Mouse (Mus musculus): ENCODE measurements around the gene Tex33. TPM values are rescaled to one million over a fixed set of nuclear protein-coding genes. Genes with fewer than 3 reads are reported as not detected.

The Tex33 gene
- polyA plus RNA-seq, 1 experiment from 2014 or later: not detected

DNA sequence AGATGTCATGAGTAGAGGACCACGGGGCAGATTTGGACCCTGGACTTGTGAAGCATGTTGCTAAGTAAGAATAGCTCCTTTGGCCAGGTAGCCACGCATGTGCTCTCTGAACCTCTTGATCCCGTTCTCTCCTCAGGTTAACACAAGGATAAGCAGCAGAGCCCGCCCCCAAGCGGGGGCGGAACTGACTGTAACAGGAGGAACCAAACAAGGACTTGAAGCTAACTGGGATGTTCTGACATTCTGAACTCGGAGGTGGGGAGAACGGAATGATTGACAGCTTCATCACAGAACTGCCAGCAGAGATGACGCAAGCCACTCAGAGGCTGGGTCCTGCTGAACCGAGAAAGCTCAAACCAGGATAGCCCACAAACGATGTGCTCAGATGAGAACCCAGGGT, 28.8 kb upstream of the Tex33 start:
- no peak for DNase-seq (ENCODE audit: low spot score)
- peaks cover 38% of the 10 kb centered on the region for H3K27me3 ChIP-seq (replicated peaks; ENCODE audit: control insufficient read depth, insufficient read depth, low read length)
- 12% methylated on average over 11 of the region's 11 CpGs for WGBS
- no peak overlapping the region for H3K27ac ChIP-seq (ENCODE audit: low read depth)
- no peak overlapping the region for H3K4me2 ChIP-seq (ENCODE audit: low read length)
- H3K4me3 ChIP-seq (ENCODE audit: low read depth, low read length): no peak overlapping the region
- no peak overlapping the region for H3K9ac ChIP-seq (ENCODE audit: low read length)
- no peak for ATAC-seq (replicated peaks; ENCODE audit: low FRiP score, low TSS enrichment, low read depth)
- no peaks in the 10 kb centered on the region for H3K9me3 ChIP-seq (ENCODE audit: control insufficient read depth, low read length)
- peaks cover 5% of the 10 kb centered on the region for H3K4me1 ChIP-seq (replicated peaks; ENCODE audit: control insufficient read depth, insufficient read depth, low read length)
- no peaks in the 10 kb centered on the region for H3K36me3 ChIP-seq (ENCODE audit: control insufficient read depth, insufficient read depth, low read length)

GRCm38 (mm10) chr15:78422046-78422956, 26.6 kb upstream of the Tex33 start:
- DNase-seq (ENCODE audit: low spot score) (peak; percentile 90), ATAC-seq (replicated peaks; ENCODE audit: low FRiP score, low TSS enrichment, low read depth) (no peak)
- H3K27ac ChIP-seq (ENCODE audit: low read depth): no peak overlapping the region
- H3K4me3 ChIP-seq (ENCODE audit: low read depth, low read length): no peak overlapping the region
- no peaks in the 10 kb centered on the region for H3K4me1 ChIP-seq (replicated peaks; ENCODE audit: control insufficient read depth, insufficient read depth, low read length)
- WGBS: 16% methylated on average over 16 of the region's 16 CpGs
- H3K27me3 ChIP-seq (replicated peaks; ENCODE audit: control insufficient read depth, insufficient read depth, low read length): peaks cover 38% of the 10 kb centered on the region
- H3K9me3 ChIP-seq (ENCODE audit: control insufficient read depth, low read length): no peaks in the 10 kb centered on the region
- no peak overlapping the region for H3K9ac ChIP-seq (ENCODE audit: low read length)
- H3K36me3 ChIP-seq (ENCODE audit: control insufficient read depth, insufficient read depth, low read length): no peaks in the 10 kb centered on the region
- no peak overlapping the region for H3K4me2 ChIP-seq (ENCODE audit: low read length)

DNA sequence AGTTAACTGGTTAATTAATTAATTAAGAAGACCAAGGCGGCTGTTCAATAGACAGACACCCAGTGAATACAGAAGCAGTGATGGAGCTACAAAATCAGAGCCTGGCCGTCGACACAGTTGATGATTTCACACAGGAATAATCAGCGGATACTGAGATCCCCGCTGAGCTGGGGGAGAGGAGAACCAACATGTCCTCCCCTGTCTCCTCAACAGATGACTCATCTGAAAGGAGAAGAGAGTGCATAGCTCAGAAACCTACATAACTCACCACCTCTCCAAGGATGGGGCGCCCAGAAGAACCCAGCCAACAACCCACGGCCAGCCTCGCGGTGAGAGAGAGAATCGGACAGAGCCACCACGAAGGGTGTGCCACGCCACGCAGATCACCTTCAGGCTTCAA, 24.7 kb upstream of the Tex33 start:
- H3K36me3 ChIP-seq (ENCODE audit: control insufficient read depth, insufficient read depth, low read length): no peaks in the 10 kb centered on the region
- peaks cover 35% of the 10 kb centered on the region for H3K27me3 ChIP-seq (replicated peaks; ENCODE audit: control insufficient read depth, insufficient read depth, low read length)
- ATAC-seq (replicated peaks; ENCODE audit: low FRiP score, low TSS enrichment, low read depth): no peak
- no peak for DNase-seq (ENCODE audit: low spot score)
- no peak overlapping the region for H3K4me2 ChIP-seq (ENCODE audit: low read length)
- no peaks in the 10 kb centered on the region for H3K4me1 ChIP-seq (replicated peaks; ENCODE audit: control insufficient read depth, insufficient read depth, low read length)
- no peak overlapping the region for H3K4me3 ChIP-seq (ENCODE audit: low read depth, low read length)
- no peaks in the 10 kb centered on the region for H3K9me3 ChIP-seq (ENCODE audit: control insufficient read depth, low read length)
- no peak overlapping the region for H3K27ac ChIP-seq (ENCODE audit: low read depth)
- H3K9ac ChIP-seq (ENCODE audit: low read length): no peak overlapping the region
- 83% methylated on average over 13 of the region's 13 CpGs for WGBS

- Histone ChIP-seq H3K4me2 (ENCODE audit: low read length) (no peak overlapping the region), H3K27ac (ENCODE audit: low read depth) (no peak overlapping the region), H3K9ac (ENCODE audit: low read length) (no peak overlapping the region), H3K4me1 (replicated peaks; ENCODE audit: control insufficient read depth, insufficient read depth, low read length) (no peaks in the 10 kb centered on the region), H3K27me3 (replicated peaks; ENCODE audit: control insufficient read depth, insufficient read depth, low read length) (peaks cover 21% of the 10 kb centered on the region), H3K9me3 (ENCODE audit: control insufficient read depth, low read length) (no peaks in the 10 kb centered on the region), H3K36me3 (ENCODE audit: control insufficient read depth, insufficient read depth, low read length) (no peaks in the 10 kb centered on the region), H3K4me3 (ENCODE audit: low read depth, low read length) (no peak overlapping the region)
- whole genome bisulfite sequencing: 34% methylated on average over 4 of the region's 4 CpGs
- ATAC-seq (replicated peaks; ENCODE audit: low FRiP score, low TSS enrichment, low read depth): no peak
- DNase-seq (ENCODE audit: low spot score): no peak
Measured at GRCm38 (mm10) chr15:78416937-78417336, 21.2 kb upstream of the Tex33 start.

GRCm38 (mm10) chr15:78414157-78414556, 18.4 kb upstream of the Tex33 start:
- DNase-seq (ENCODE audit: low spot score): no peak
- Histone ChIP-seq H3K27me3 (replicated peaks; ENCODE audit: control insufficient read depth, insufficient read depth, low read length) (peaks cover 32% of the 10 kb centered on the region), H3K4me1 (replicated peaks; ENCODE audit: control insufficient read depth, insufficient read depth, low read length) (no peaks in the 10 kb centered on the region), H3K36me3 (ENCODE audit: control insufficient read depth, insufficient read depth, low read length) (no peaks in the 10 kb centered on the region), H3K4me3 (ENCODE audit: low read depth, low read length) (no peak overlapping the region), H3K4me2 (ENCODE audit: low read length) (no peak overlapping the region), H3K9ac (ENCODE audit: low read length) (no peak overlapping the region), H3K27ac (ENCODE audit: low read depth) (no peak overlapping the region), H3K9me3 (ENCODE audit: control insufficient read depth, low read length) (no peaks in the 10 kb centered on the region)
- no peak for ATAC-seq (replicated peaks; ENCODE audit: low FRiP score, low TSS enrichment, low read depth)
- 88% methylated on average over 8 of the region's 8 CpGs for WGBS

GRCm38 (mm10) chr15:78413719-78414117, 18.0 kb upstream of the Tex33 start:
- ATAC-seq (replicated peaks; ENCODE audit: low FRiP score, low TSS enrichment, low read depth): no peak

GRCm38 (mm10) chr15:78413083-78413718, 17.5 kb upstream of the Tex33 start:
- Histone ChIP-seq H3K36me3 (ENCODE audit: control insufficient read depth, insufficient read depth, low read length) (no peaks in the 10 kb centered on the region), H3K4me3 (ENCODE audit: low read depth, low read length) (no peak overlapping the region), H3K27me3 (replicated peaks; ENCODE audit: control insufficient read depth, insufficient read depth, low read length) (peaks cover 35% of the 10 kb centered on the region), H3K9me3 (ENCODE audit: control insufficient read depth, low read length) (no peaks in the 10 kb centered on the region), H3K4me1 (replicated peaks; ENCODE audit: control insufficient read depth, insufficient read depth, low read length) (no peaks in the 10 kb centered on the region), H3K9ac (ENCODE audit: low read length) (no peak overlapping the region), H3K4me2 (ENCODE audit: low read length) (no peak overlapping the region), H3K27ac (ENCODE audit: low read depth) (no peak overlapping the region)
- 86% methylated on average over 14 of the region's 14 CpGs for WGBS
- DNase-seq (ENCODE audit: low spot score) (no peak), ATAC-seq (replicated peaks; ENCODE audit: low FRiP score, low TSS enrichment, low read depth) (no peak)

More at GRCm38 (mm10) chr15:78413719-78414117, 18.0 kb upstream of the Tex33 start:
- DNase-seq (ENCODE audit: low spot score): no peak
- H3K9ac ChIP-seq (ENCODE audit: low read length): no peak overlapping the region
- H3K4me2 ChIP-seq (ENCODE audit: low read length): no peak overlapping the region
- H3K27ac ChIP-seq (ENCODE audit: low read depth): no peak overlapping the region
- no peaks in the 10 kb centered on the region for H3K4me1 ChIP-seq (replicated peaks; ENCODE audit: control insufficient read depth, insufficient read depth, low read length)
- WGBS: 47% methylated on average over 1 of the region's 1 CpGs
- H3K27me3 ChIP-seq (replicated peaks; ENCODE audit: control insufficient read depth, insufficient read depth, low read length): peaks cover 34% of the 10 kb centered on the region
- H3K9me3 ChIP-seq (ENCODE audit: control insufficient read depth, low read length): no peaks in the 10 kb centered on the region
- H3K4me3 ChIP-seq (ENCODE audit: low read depth, low read length): no peak overlapping the region
- no peaks in the 10 kb centered on the region for H3K36me3 ChIP-seq (ENCODE audit: control insufficient read depth, insufficient read depth, low read length)

DNA sequence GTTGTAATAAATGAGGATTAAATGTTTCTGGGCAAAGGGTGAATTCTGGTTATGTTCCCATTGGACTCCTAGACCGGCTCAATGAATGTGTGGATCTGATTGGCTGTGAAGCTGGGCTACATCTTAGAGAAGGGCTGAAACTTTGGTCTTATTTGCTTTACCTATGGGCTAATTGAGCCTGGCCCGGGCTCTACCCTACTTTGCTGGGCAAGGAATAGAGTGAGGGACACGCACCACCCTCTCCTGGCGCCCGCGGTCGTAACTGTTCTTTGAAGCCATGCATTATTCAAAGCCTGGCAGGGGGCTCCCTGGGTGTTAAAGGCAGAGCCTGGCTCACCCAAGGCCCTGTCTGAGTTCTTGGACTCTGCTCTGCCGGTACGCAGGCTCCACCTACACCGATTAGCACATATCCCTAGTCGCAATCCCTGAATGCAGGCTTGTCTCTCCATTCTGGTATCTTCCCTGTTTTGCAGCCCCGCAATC, 13.9 kb upstream of the Tex33 start:
- ATAC-seq (replicated peaks; ENCODE audit: low FRiP score, low TSS enrichment, low read depth): no peak

More for the DNA sequence above, 13.9 kb upstream of the Tex33 start:
- WGBS: 16% methylated on average over 12 of the region's 12 CpGs
- Histone ChIP-seq H3K9ac (ENCODE audit: low read length) (0 out of 2 replicates have a peak overlapping the region, but pooled peaks have one; percentile 4), H3K36me3 (ENCODE audit: control insufficient read depth, insufficient read depth, low read length) (no peaks in the 10 kb centered on the region), H3K27me3 (replicated peaks; ENCODE audit: control insufficient read depth, insufficient read depth, low read length) (peaks cover 42% of the 10 kb centered on the region), H3K27ac (ENCODE audit: low read depth) (no peak overlapping the region), H3K4me1 (replicated peaks; ENCODE audit: control insufficient read depth, insufficient read depth, low read length) (peaks cover 9% of the 10 kb centered on the region; the same call in 1 of the 2 replicates), H3K4me2 (ENCODE audit: low read length) (peak overlapping the region; percentile 36), H3K4me3 (ENCODE audit: low read depth, low read length) (peak overlapping the region; percentile 15), H3K9me3 (ENCODE audit: control insufficient read depth, low read length) (no peaks in the 10 kb centered on the region)
- peak; percentile 74 for DNase-seq (ENCODE audit: low spot score)
